Mouse (Mus musculus) ovary, postnatal 10 days (tissue): ENCODE results near the gene D7Ertd443e.

Experiments
- DNase-seq: peaks from one replicate; pipeline ENCODE4 v3.0.0; 2022; ENCODE audit warnings: low spot score

D7Ertd443e gene

DNA sequence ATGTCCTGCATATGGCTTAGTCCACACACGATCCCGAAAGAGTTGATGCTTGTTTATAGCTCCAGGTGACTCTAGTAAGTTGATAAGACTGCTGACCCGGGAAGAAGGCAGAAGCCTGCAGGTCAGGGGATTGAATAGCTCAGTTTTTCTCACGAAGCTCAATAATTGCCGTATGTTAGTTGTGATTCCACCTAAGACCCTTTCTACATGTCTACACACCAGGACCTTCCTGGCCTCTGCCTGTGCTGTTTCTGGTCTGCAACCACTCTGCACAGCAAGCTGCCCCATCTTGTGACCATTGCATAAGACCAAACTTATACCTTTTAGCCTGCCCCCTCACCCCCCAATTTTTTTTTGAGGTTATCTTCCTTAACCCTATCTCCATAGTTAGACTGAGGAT, 96.3 kb downstream of the D7Ertd443e start:
- no peak for DNase-seq

DNA sequence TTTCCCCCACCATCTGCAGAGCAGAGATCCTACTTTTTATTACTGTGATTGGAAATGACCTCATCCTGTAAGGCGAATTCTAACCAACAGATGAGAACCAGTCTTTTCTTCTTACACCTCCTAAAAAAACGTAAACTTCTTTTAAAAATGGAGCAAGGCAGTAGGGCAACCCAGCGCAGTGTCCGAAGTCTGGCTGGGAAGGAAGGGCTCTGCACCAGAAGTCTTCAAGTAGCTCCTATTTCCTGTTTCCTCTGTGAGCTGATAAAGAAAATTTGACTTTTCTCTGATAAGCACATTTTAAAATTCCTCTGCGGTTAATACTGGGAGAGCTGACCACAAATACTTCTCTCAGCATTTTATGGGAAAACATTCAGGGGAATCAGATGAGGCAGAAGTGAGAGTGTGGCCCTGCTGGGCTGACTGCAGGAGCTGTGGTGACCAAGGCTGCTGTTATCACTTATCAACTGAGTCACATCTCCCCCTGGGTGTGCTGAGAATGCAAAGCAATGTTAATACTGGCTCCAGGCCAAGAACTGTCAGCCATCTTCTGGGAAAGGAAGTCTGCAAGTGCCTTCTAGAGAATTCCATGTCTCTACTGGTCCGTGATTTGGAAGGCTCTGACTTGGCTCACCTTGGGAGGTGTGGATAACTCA, 97.8 kb downstream of the D7Ertd443e start:
- DNase-seq: no peak

- no peak for DNase-seq
Observed at GRCm38 (mm10) chr7:134272956-134273355, 112.5 kb downstream of the D7Ertd443e start.

DNA sequence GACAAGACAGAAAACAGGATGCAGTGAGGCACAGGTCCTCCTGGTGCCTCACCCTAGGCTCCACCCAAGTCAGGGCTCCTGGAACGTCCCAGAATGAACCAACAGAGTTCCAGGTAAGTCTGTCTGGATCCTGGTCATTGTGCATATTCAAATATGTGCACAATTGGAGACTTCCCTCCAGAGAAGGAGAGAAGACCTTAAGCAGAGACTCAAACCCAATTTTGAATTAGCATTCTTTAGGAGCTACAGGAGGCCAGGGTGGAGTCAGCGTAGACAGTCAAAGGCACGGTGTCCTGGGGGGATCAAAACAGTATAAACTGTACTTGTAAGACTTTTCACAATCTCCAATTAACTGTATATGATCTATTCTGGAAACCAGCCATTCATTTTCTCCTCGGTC, 113.0 kb downstream of the D7Ertd443e start:
- no peak for DNase-seq

- no peak for DNase-seq
Observed at GRCm38 (mm10) chr7:134265783-134266182, 119.7 kb downstream of the D7Ertd443e start.

DNA sequence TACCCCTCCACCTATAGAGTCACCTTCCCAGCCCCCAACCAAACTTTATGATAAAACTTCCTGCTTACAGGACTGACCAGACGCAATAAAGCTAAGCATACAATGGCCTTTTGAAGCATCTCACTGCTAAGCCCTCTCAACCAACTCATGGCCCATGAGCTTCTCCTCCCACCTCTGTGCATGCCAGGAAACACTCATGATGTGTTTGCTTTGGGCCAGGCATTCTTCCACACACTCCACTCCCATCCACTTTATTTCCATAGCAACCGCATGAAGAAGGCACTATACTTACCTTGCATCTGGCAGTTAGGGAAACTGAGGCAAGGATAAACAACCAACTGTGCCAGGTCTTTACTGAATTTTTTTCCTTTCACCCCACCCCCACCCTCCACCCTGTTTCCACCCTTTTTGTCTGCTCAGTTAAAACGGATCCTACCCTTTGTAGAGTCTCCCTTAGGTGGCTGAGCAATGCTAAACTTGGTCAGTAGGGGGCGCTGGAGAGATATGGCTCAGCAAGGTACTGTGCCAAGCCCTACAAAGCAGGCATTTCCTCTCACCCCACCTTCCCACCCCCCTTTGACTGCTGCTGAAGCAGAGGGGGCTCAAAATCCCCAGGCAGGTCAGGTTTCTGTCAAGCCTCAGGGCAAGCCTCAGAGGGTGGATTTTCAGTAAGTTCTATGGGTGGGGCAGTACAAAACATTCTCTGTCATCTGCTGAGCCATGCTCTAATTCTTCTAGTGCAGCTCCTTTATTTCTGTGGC, 122.1 kb downstream of the D7Ertd443e start:
- peak; percentile 35 for DNase-seq

DNA sequence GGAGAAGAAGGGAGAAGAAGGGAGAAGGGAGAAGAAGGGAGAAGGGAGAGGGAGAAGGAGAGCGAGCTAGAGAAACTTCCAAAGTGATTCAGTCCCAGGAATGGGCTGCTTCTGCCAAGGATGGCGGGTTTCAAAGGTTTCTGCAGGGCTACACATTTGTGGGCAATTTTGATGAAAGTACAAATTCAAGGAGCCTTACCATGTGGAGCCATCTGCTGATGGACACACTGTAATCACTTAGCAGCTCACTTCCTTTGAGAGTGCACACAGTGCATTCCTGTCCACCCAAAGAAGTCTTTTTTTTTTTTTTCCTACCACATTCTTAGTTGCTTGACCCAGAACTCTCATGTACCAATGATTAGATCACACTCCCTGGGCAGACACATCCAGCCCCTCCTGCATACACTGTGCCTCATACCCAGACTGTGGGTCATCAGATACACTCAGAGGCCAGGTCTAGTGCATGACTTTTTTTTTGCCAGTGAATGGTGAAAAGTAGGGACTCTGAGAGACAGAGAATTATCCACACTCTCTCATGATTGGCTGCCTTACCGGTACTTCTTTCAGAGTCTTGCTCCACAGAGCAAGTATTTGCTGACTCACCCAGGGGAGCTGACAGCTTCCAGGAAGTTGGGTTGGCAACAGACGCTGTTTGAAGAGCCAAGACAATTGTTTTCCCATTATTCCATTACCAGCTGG, 124.3 kb downstream of the D7Ertd443e start:
- no peak for DNase-seq

GRCm38 (mm10) chr7:134250273-134250870, 135.1 kb downstream of the D7Ertd443e start:
- no peak for DNase-seq

GRCm38 (mm10) chr7:134248041-134248440, 137.4 kb downstream of the D7Ertd443e start:
- DNase-seq: no peak

DNA sequence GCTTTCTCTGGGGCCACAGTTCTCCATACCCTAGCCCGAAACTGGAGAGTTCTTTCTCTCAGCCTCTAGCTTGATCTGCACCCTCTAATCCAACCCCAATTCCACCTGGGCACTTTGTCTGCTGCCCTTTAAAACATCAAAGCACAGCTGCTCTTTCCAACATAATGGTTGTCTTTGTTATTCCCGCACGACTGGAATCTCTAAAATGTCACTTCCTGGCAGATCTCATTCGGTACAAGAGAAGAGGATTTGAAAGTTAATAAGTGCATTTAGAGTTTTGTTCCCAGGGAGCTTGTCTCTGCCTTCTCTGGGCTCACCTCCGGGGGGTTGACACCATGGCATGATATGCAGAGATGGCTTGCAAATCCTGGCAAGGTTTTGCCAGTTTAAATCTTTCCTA, 138.8 kb downstream of the D7Ertd443e start:
- DNase-seq: no peak

DNA sequence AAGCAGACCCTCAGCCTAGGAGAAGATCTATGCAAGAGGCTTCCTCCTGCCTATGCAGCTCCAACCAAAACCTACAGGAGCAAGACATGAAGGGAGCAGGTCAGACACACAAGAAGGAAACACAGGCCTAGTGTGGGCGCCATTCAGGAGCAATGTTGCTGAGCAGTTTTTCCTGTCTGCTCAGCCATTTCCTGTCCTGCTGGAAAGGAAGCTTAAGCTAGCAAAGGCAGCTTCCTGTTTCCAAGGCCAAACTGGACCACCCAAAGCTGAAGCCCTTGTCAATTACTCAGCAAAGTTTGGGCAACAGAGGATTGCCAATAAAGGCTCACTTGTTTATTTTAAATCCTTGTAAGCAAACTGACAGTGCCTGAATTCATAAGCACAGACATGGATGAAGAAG, 142.7 kb downstream of the D7Ertd443e start:
- DNase-seq: no peak

- DNase-seq: no peak
Observed at GRCm38 (mm10) chr7:134241212-134241611, 144.2 kb downstream of the D7Ertd443e start.

- no peak for DNase-seq
Observed at GRCm38 (mm10) chr7:134240579-134240978, 144.9 kb downstream of the D7Ertd443e start.

DNA sequence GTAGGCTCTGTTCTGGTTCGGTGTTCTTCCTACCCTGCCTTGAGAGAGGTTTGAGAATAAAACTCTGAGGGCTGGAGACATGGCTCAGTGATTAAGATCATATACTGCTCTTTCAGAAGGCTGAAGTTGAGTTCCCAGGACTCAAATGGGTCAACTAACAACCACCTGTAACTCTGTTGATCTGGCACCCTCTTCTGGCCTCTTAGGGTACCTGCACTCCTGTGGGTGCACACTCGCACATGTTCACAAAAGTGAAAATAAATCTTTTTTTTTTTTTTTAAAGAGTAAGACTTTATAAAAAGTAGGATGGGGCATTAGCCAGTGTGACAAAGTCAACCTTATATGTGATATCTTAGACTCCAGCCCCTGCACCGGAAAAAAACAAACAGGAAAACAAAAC, 146.6 kb downstream of the D7Ertd443e start:
- DNase-seq: no peak

- no peak for DNase-seq
Observed at GRCm38 (mm10) chr7:134237356-134237755, 148.1 kb downstream of the D7Ertd443e start.

- no peak for DNase-seq
Observed at GRCm38 (mm10) chr7:134236727-134237126, 148.7 kb downstream of the D7Ertd443e start.

- no peak for DNase-seq
Observed at GRCm38 (mm10) chr7:134235552-134235951, 149.9 kb downstream of the D7Ertd443e start.

- DNase-seq: no peak
Observed at GRCm38 (mm10) chr7:134231378-134232346, 153.8 kb downstream of the D7Ertd443e start, which contains the start of gene Adam12. Gene Adam12 (minus strand): TSS chr7:134232146.

- DNase-seq: no peak
Observed at GRCm38 (mm10) chr7:134230708-134231107, 154.8 kb downstream of the D7Ertd443e start.

DNA sequence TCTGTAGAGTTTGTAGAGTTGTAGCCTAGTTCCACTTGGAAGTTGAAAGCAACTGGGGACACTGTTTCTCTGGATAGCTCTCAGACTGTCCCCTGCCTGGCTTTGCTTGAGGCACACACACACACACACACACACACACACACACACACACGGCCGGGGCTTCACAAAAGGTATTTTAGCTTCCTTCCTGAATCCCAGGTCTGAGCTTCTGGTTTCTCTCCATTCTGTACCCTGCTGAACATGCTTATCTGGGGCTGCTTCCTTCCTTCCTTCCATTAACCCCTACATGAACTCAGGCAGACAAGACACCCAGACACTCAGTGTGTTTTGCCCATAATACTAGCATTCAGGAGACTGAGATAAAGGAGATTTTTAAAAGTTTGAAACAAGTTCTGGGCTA, 155.6 kb downstream of the D7Ertd443e start:
- DNase-seq: no peak

GRCm38 (mm10) chr7:134227773-134228455, 157.5 kb downstream of the D7Ertd443e start:
- DNase-seq: no peak
